Mouse (Mus musculus): Measurements from ENCODE around the gene A530032D15Rik.
"Not testable (repeated sequence)": the region's sequence is repeated elsewhere in the genome, so short reads cannot be mapped to it uniquely, and the experiment has no call there.

GRCm38 (mm10) chr1:85118341-85118740, 8.7 kb upstream of the A530032D15Rik start:
- TF ChIP-seq GATA1, TAL1 (IDR thresholded peaks at IDR 0.05; ENCODE audit: low read length): not testable (repeated sequence)

Data from erythroblast, embryonic 14.5 days (primary cell).